24 mouse cellular contexts compared by ENCODE assay signal in the genomic region with DNA sequence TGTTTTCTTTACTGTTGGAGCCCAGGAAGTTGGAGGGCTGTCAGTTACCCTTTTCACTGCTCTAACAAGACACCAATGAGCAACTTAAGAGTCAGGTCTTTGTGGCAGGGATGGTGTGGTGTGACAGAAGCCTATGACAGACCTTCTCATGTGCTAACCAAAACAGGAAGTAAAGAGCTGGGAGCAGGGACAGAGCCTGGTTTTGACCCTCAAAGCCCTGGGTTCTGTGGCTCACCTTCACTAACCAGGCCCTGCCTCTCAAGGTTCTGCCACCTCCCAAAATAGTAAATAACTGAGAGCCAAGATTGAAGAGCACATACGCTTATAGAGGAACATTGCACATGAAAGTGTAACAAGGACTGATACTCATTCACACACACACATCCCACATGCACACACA.
DNase-seq lines count a peak whose midpoint lies in the region; ATAC-seq and TF ChIP-seq lines count a peak whose summit lies in the region.
"Had no signal": no experiment of that assay in that cellular context is flagged by ENCODE, and none has a peak within 500 bp of the region (broad histone marks: within the 10 kb centered on the region; RNA-seq: fewer than 3 reads in every experiment).

No protein-coding gene starts in this region.

- ATAC-seq in megakaryocyte progenitor cell, adult 5-6 weeks (replicated peaks; ENCODE audit: poor library complexity), result peak; percentile 15; the same call in 1 of the 2 replicates
- no peak for ATAC-seq in liver, embryonic 12.5 days
- ATAC-seq: forebrain, embryonic 15.5 days; intestine, embryonic 15.5 days had no signal

- DNase-seq in heart, embryonic 10.5 days (ENCODE audit: low spot score), result no peak
- no peak for DNase-seq in heart, adult 8-10 months (ENCODE audit: low spot score)
- DNase-seq in 416B (ENCODE audit: low read depth) (peak; percentile 24), MEL (ENCODE audit: low read depth, low spot score) (peak; percentile 41)
- DNase-seq in thymus, postnatal 10 days (ENCODE audit: low spot score in 2 of 2), result no peak
- DNase-seq: cerebellum, adult 9-10 months; kidney, adult 9 months; kidney, postnatal 25 days; lung, adult 18-20 months; lung, postnatal 14 days; right cerebral cortex, postnatal 14 days; thymus, adult 18-20 months had no signal

- no peak overlapping the region for H3K4me2 ChIP-seq in liver, embryonic 12.5 days
- H3K4me2 ChIP-seq: forebrain, embryonic 15.5 days; hindbrain, embryonic 14.5 days; intestine, embryonic 15.5 days; midbrain, embryonic 15.5 days; neural tube, embryonic 15.5 days; stomach, embryonic 15.5 days had no signal

- no peak overlapping the region for H3K4me3 ChIP-seq in heart, embryonic 10.5 days
- no peak overlapping the region for H3K4me3 ChIP-seq in MEL (ENCODE audit: control insufficient read depth in 1 of 2, insufficient read depth in 1 of 2, low read depth in 2 of 2, low read length in 2 of 2)
- H3K4me3 ChIP-seq in liver, embryonic 12.5 days, result no peak overlapping the region
- H3K4me3 ChIP-seq: forebrain, embryonic 15.5 days; intestine, embryonic 15.5 days; left cerebral cortex, adult 2 months; limb, embryonic 10.5 days; midbrain, embryonic 15.5 days; myocyte; neural tube, embryonic 15.5 days; stomach, embryonic 15.5 days had no signal

- peaks cover 46% of the 10 kb centered on the region for H3K4me1 ChIP-seq in heart, embryonic 10.5 days
- H3K4me1 ChIP-seq in MEL (ENCODE audit: control insufficient read depth in 1 of 2, insufficient read depth in 2 of 2, low read length in 2 of 2), result peaks cover 8 to 15% of the 10 kb centered on the region in 2 experiments
- H3K4me1 ChIP-seq in liver, embryonic 12.5 days, result peaks cover 24% of the 10 kb centered on the region; the same call in 1 of the 2 replicates

- H3K27me3 ChIP-seq in heart, embryonic 10.5 days (ENCODE audit: insufficient read depth, poor library complexity, severe bottlenecking), result no peaks in the 10 kb centered on the region
- no peaks in the 10 kb centered on the region for H3K27me3 ChIP-seq in MEL (ENCODE audit: control insufficient read depth in 1 of 2, insufficient read depth in 2 of 2, low read length in 2 of 2)
- no peaks in the 10 kb centered on the region for H3K27me3 ChIP-seq in liver, embryonic 12.5 days (replicated peaks)
- H3K27me3 ChIP-seq: forebrain, embryonic 15.5 days; intestine, embryonic 15.5 days; midbrain, embryonic 15.5 days; neural tube, embryonic 15.5 days; stomach, embryonic 15.5 days had no signal

- 85% methylated on average over 1 of the region's 1 CpGs for WGBS in heart, embryonic 10.5 days
- 75% methylated on average over 1 of the region's 1 CpGs for whole genome bisulfite sequencing in liver, embryonic 12.5 days (ENCODE audit: insufficient replicate concordance)

- no peak overlapping the region for H3K9ac ChIP-seq in MEL (ENCODE audit: control insufficient read depth, low read depth, low read length, poor library complexity, severe bottlenecking)
- H3K9ac ChIP-seq in liver, embryonic 12.5 days, result no peak overlapping the region
- H3K9ac ChIP-seq: forebrain, embryonic 15.5 days; hindbrain, embryonic 14.5 days; intestine, embryonic 15.5 days; midbrain, embryonic 15.5 days; neural tube, embryonic 15.5 days; stomach, embryonic 15.5 days had no signal

- H3K27ac ChIP-seq in heart, embryonic 10.5 days, result peak overlapping the region; percentile 67; the same call in 1 of the 2 replicates
- H3K27ac ChIP-seq in MEL (ENCODE audit: control insufficient read depth, low read depth, low read length), result no peak overlapping the region
- H3K27ac ChIP-seq in liver, embryonic 12.5 days, result no peak overlapping the region
- H3K27ac ChIP-seq: forebrain, embryonic 15.5 days; hindbrain, embryonic 14.5 days; intestine, embryonic 15.5 days; left cerebral cortex, adult 2 months; limb, embryonic 10.5 days; midbrain, embryonic 15.5 days; neural tube, embryonic 15.5 days; stomach, embryonic 15.5 days had no signal

- H3K36me3 ChIP-seq in heart, embryonic 10.5 days, result no peaks in the 10 kb centered on the region
- peaks cover 0 to 4% of the 10 kb centered on the region in 2 experiments; a peak in 1 of 4 replicates for H3K36me3 ChIP-seq in MEL (ENCODE audit: control insufficient read depth in 1 of 2, insufficient read depth in 2 of 2, low read length in 2 of 2)
- no peaks in the 10 kb centered on the region for H3K36me3 ChIP-seq in liver, embryonic 12.5 days
- H3K36me3 ChIP-seq: forebrain, embryonic 15.5 days; G1E; intestine, embryonic 15.5 days; limb, embryonic 10.5 days; midbrain, embryonic 15.5 days; neural tube, embryonic 15.5 days; stomach, embryonic 15.5 days had no signal

- TF ChIP-seq POLR2A in MEL (IDR thresholded peaks at IDR 0.05; ENCODE audit: control insufficient read depth in 1 of 2, insufficient read depth in 1 of 2, low read depth in 1 of 2, low read length in 2 of 2, poor library complexity in 1 of 2), result no peak

- TF ChIP-seq CTCF in MEL (IDR thresholded peaks at IDR 0.05 in 2 of 3, conservative IDR thresholded peaks at IDR 0.05 in 1 of 3; ENCODE audit: control insufficient read depth in 1 of 3, insufficient read depth in 1 of 3, low read depth in 2 of 3, low read length in 3 of 3, poor library complexity in 1 of 3, severe bottlenecking in 1 of 3), result no peak

- no peak for TF ChIP-seq RAD21 in MEL (IDR thresholded peaks at IDR 0.05; ENCODE audit: low read depth, low read length)

- no peak for TF ChIP-seq EP300 in MEL (IDR thresholded peaks at IDR 0.05; ENCODE audit: low read depth in 1 of 2, low read length in 2 of 2)

- no peaks in the 10 kb centered on the region for H3K9me3 ChIP-seq in heart, embryonic 10.5 days
- no peaks in the 10 kb centered on the region for H3K9me3 ChIP-seq in MEL (replicated peaks; ENCODE audit: insufficient read depth, low read length)
- H3K9me3 ChIP-seq in liver, embryonic 12.5 days (replicated peaks), result 0 out of 2 replicates have a peak, but pooled peaks cover 3% of the 10 kb centered on the region
- H3K9me3 ChIP-seq: forebrain, embryonic 15.5 days; intestine, embryonic 15.5 days; limb, embryonic 10.5 days; midbrain, embryonic 15.5 days; neural tube, embryonic 15.5 days; stomach, embryonic 15.5 days had no signal

- H3K79me2 ChIP-seq in MEL (ENCODE audit: control insufficient read depth, insufficient read depth, low read length, poor library complexity), result no peaks in the 10 kb centered on the region

TF ChIP-seq in MEL, 35 proteins besides CTCF, POLR2A, EP300 and RAD21:
- TF ChIP-seq JUND (IDR thresholded peaks at IDR 0.05; ENCODE audit: low read depth, low read length) (no peak), POLR2AphosphoS2 (IDR thresholded peaks at IDR 0.05; ENCODE audit: low read length) (no peak), MEF2A (IDR thresholded peaks at IDR 0.05; ENCODE audit: extremely low read depth, insufficient replicate concordance, low read depth, low read length, poor library complexity, severe bottlenecking) (no peak)

Comparison
In these comparisons a context has a peak if more than half of its experiments do, and no peak if none do; other contexts are left out.
1. DNase-seq: peak in 416B (single experiment) and MEL (single experiment); none in heart, embryonic 10.5 days (single experiment), heart, adult 8-10 months (single experiment) and thymus, postnatal 10 days (0 of 2).